Mouse (Mus musculus) adrenal gland, postnatal 14 days (tissue): ENCODE measurements around the gene Amz1. TPM values are rescaled to one million over a fixed set of nuclear protein-coding genes. Genes with fewer than 3 reads are reported as not detected.

Experiments used
- DNase-seq: peaks from one replicate; pipeline ENCODE4 v3.0.0; 2021; ENCODE audit warnings: mixed read lengths
- total RNA-seq: library from RNA; stranded (reverse); gene quantifications from 2 replicates; pipeline ENCODE4 v1.2.3, GENCODE M21; 2021

Gene Amz1
- total RNA-seq, 1 experiment from 2014 or later = 0.85 TPM

GRCm38 (mm10) chr5:140726062-140726839 lies 2.3 kb downstream of the Amz1 start:
- peak; percentile 35 for DNase-seq

- DNase-seq = peak; percentile 80
Observed at GRCm38 (mm10) chr5:140726946-140727740, 3.2 kb downstream of the Amz1 start.

- DNase-seq = no peak
Observed at GRCm38 (mm10) chr5:140731040-140731797, 7.3 kb downstream of the Amz1 start.

- no peak for DNase-seq
Observed at GRCm38 (mm10) chr5:140732195-140732594, 8.3 kb downstream of the Amz1 start.

- DNase-seq = no peak
Observed at GRCm38 (mm10) chr5:140733336-140733735, 9.4 kb downstream of the Amz1 start.

GRCm38 (mm10) chr5:140735297-140735696 lies 11.4 kb downstream of the Amz1 start:
- peak; percentile 59 for DNase-seq

GRCm38 (mm10) chr5:140736166-140736565 lies 12.2 kb downstream of the Amz1 start:
- no peak for DNase-seq

GRCm38 (mm10) chr5:140739813-140740212 lies 15.9 kb downstream of the Amz1 start:
- DNase-seq = no peak

- peak; percentile 55 for DNase-seq
Observed at GRCm38 (mm10) chr5:140741040-140741439, 17.1 kb downstream of the Amz1 start.

- DNase-seq = no peak
Observed at GRCm38 (mm10) chr5:140741877-140742276, 17.9 kb downstream of the Amz1 start.

GRCm38 (mm10) chr5:140743706-140744131 lies 19.8 kb downstream of the Amz1 start:
- peak; percentile 36 for DNase-seq

- DNase-seq = peak; percentile 52
Observed at GRCm38 (mm10) chr5:140748425-140748824, 24.5 kb downstream of the Amz1 start.

- peak; percentile 85 for DNase-seq
Observed at GRCm38 (mm10) chr5:140749062-140749875, 25.3 kb downstream of the Amz1 start.

GRCm38 (mm10) chr5:140750925-140751324 lies 27.0 kb downstream of the Amz1 start:
- DNase-seq = peak; percentile 72

GRCm38 (mm10) chr5:140752041-140752440 lies 28.1 kb downstream of the Amz1 start:
- DNase-seq = no peak

GRCm38 (mm10) chr5:140752639-140753038 lies 28.7 kb downstream of the Amz1 start:
- no peak for DNase-seq

GRCm38 (mm10) chr5:140753223-140753622 lies 29.3 kb downstream of the Amz1 start:
- no peak for DNase-seq

GRCm38 (mm10) chr5:140758864-140759263 lies 34.9 kb downstream of the Amz1 start:
- no peak for DNase-seq

GRCm38 (mm10) chr5:140762540-140762939 lies 38.6 kb downstream of the Amz1 start:
- DNase-seq = no peak

- DNase-seq = peak; percentile 47
Observed at GRCm38 (mm10) chr5:140764921-140765613, 41.1 kb downstream of the Amz1 start.

GRCm38 (mm10) chr5:140766566-140766965 lies 42.6 kb downstream of the Amz1 start:
- no peak for DNase-seq
